Mouse (Mus musculus) midbrain, embryonic 16.5 days (tissue): ENCODE results near the gene Igdcc3. TPM values are rescaled to one million over a fixed set of nuclear protein-coding genes. Genes with fewer than 3 reads are reported as not detected.
A peak's percentile ranks its signal among the peaks of the same experiment; 100 is the strongest.

ENCODE experiments used
- ATAC-seq: fragments of 200-750 bp; cut with Nextera tagmentation; 2 replicates; pipeline ENCODE4 v1.8.0; 2017; ENCODE audit warnings: moderate TSS enrichment
- H3K27ac ChIP-seq: fragments of 300-500 bp; sonication (generic); 2 replicates; pipeline ENCODE4 v1.5.1; 2014; ENCODE audit warnings: mild to moderate bottlenecking, low read length, mixed read lengths
- H3K27me3 ChIP-seq: fragments of 300-500 bp; sonication (generic); 2 replicates; pipeline ENCODE4 v1.6.1; 2014; ENCODE audit warnings: low read depth, low read length, mixed read lengths; ENCODE audit not compliant: control insufficient read depth, insufficient read depth
- H3K36me3 ChIP-seq: fragments of 300-500 bp; sonication (generic); 2 replicates; pipeline ENCODE4 v1.6.1; 2014; ENCODE audit warnings: mild to moderate bottlenecking, low read length, moderate library complexity, mixed read lengths; ENCODE audit not compliant: control insufficient read depth, insufficient read depth
- H3K4me1 ChIP-seq: fragments of 300-500 bp; sonication (generic); 2 replicates; pipeline ENCODE4 v1.6.1; 2014; ENCODE audit warnings: mild to moderate bottlenecking, low read length, mixed read lengths; ENCODE audit not compliant: control insufficient read depth, insufficient read depth
- H3K4me2 ChIP-seq: fragments of 300-500 bp; sonication (generic); 2 replicates; pipeline ENCODE4 v1.6.1; 2014; ENCODE audit warnings: mild to moderate bottlenecking, low read length, mixed read lengths
- H3K4me3 ChIP-seq: fragments of 300-500 bp; sonication (generic); 2 replicates; pipeline ENCODE4 v1.5.1; 2014; ENCODE audit warnings: low read depth, mild to moderate bottlenecking, low read length, moderate library complexity, mixed read lengths
- H3K9ac ChIP-seq: fragments of 300-500 bp; sonication (generic); 2 replicates; pipeline ENCODE4 v1.6.1; 2014; ENCODE audit warnings: low read depth, low read length, mixed read lengths
- H3K9me3 ChIP-seq: fragments of 300-500 bp; sonication (generic); replicated peaks from 2 replicates; pipeline ENCODE4 v1.6.1; 2014; ENCODE audit warnings: mild to moderate bottlenecking, low read length, mixed read lengths; ENCODE audit not compliant: control insufficient read depth, poor library complexity, severe bottlenecking
- WGBS: fragments of 180-500 bp; shearing (Covaris S2); extraction: QIAGEN DNeasy Blood & Tissue Kit; methylation state at CpG from one replicate; pipeline ENCODE4 v1.1.7; 2014; 5-methylcytosine and 5-hydroxymethylcytosine counted together
- polyA plus RNA-seq: library from polyadenylated mRNA; unstranded; fragments of >200 nt; fragmentation: Nextera tagmentation; extraction: Ambion mirVana; gene quantifications from 2 replicates; pipeline ENCODE4 v1.2.1, GENCODE M21; 2015

The Igdcc3 gene
- polyA plus RNA-seq = 8.7 and 9.1 TPM in 2 replicates

GRCm38 (mm10) chr9:65140936-65141305 is at the start of gene Igdcc3:
Igdcc3 (plus strand) TSS chr9:65141189.
- ATAC-seq = peak; percentile 79
- H3K36me3 ChIP-seq = 0 out of 2 replicates have a peak, but pooled peaks cover under 1% of the 10 kb centered on the region
- no peaks in the 10 kb centered on the region; the same call in 1 of the 2 replicates for H3K27me3 ChIP-seq
- H3K9me3 ChIP-seq = no peaks in the 10 kb centered on the region
- peak within 1 kb of the TSS; percentile 94 for H3K27ac ChIP-seq
- H3K9ac ChIP-seq = peak within 1 kb of the TSS; percentile 97
- WGBS = 0% methylated on average over 17 of the region's 48 CpGs
- peak within 1 kb of the TSS; percentile 96 for H3K4me2 ChIP-seq
- peak within 1 kb of the TSS; percentile 93 for H3K4me3 ChIP-seq
- peaks cover 18% of the 10 kb centered on the region for H3K4me1 ChIP-seq

DNA sequence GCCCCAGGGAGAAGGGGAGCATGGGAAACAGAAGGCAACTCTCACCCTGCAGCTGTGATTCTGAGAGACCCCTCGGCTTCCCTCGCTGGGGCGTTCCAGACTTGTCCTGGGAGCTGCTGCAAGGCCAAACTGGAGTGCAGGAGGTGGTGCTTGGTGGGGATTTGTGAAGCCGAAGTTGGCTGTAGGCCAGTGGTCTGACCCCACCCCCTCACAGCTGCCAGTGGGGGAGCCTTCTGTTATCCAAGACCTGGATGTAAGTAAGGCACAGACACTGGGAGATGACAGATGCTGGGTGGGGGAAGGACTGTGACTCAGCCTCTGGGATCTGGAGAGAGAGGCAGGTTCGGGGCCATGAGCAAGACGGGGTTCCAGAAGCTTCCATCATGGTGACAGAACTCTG is 46.8 kb upstream of the Igdcc3 start:
- no peak for ATAC-seq
- Histone ChIP-seq H3K4me3 (no peak overlapping the region), H3K9me3 (no peaks in the 10 kb centered on the region), H3K9ac (no peak overlapping the region), H3K36me3 (no peaks in the 10 kb centered on the region), H3K4me1 (no peaks in the 10 kb centered on the region), H3K4me2 (no peak overlapping the region), H3K27ac (no peak overlapping the region), H3K27me3 (no peaks in the 10 kb centered on the region)
- WGBS = 29% methylated on average over 6 of the region's 6 CpGs

GRCm38 (mm10) chr9:65100991-65101685 is 39.9 kb upstream of the Igdcc3 start, which contains the start of gene Igdcc4:
Igdcc4 (plus strand) TSS chr9:65101486.
- Histone ChIP-seq H3K36me3 (no peaks in the 10 kb centered on the region), H3K9ac (peak within 1 kb of the TSS; percentile 94), H3K27ac (peak within 1 kb of the TSS; percentile 90), H3K27me3 (no peaks in the 10 kb centered on the region), H3K4me1 (peaks cover 15% of the 10 kb centered on the region), H3K9me3 (no peaks in the 10 kb centered on the region), H3K4me2 (peak within 1 kb of the TSS; percentile 94), H3K4me3 (peak within 1 kb of the TSS; percentile 85)
- peak; percentile 23; the same call in 1 of the 2 replicates for ATAC-seq
- WGBS = 1% methylated on average over 30 of the region's 76 CpGs

- Histone ChIP-seq H3K4me2 (peak overlapping the region; percentile 94), H3K36me3 (no peaks in the 10 kb centered on the region), H3K27ac (peak overlapping the region; percentile 90), H3K9ac (peak overlapping the region; percentile 94), H3K27me3 (no peaks in the 10 kb centered on the region), H3K9me3 (no peaks in the 10 kb centered on the region), H3K4me3 (peak overlapping the region; percentile 85), H3K4me1 (peaks cover 15% of the 10 kb centered on the region)
- under 1% methylated on average over 39 of the region's 39 CpGs for WGBS
- ATAC-seq = peak; percentile 58
Measured at GRCm38 (mm10) chr9:65101686-65102376, 39.2 kb upstream of the Igdcc3 start.

- Histone ChIP-seq H3K9ac (peak overlapping the region; percentile 94), H3K4me1 (peaks cover 15% of the 10 kb centered on the region), H3K4me3 (peak overlapping the region; percentile 85), H3K27ac (peak overlapping the region; percentile 90), H3K27me3 (no peaks in the 10 kb centered on the region), H3K36me3 (no peaks in the 10 kb centered on the region), H3K9me3 (no peaks in the 10 kb centered on the region), H3K4me2 (peak overlapping the region; percentile 94)
- peak; percentile 59 for ATAC-seq
- under 1% methylated on average over 34 of the region's 36 CpGs for WGBS
Measured at GRCm38 (mm10) chr9:65102377-65103172, 38.4 kb upstream of the Igdcc3 start.

DNA sequence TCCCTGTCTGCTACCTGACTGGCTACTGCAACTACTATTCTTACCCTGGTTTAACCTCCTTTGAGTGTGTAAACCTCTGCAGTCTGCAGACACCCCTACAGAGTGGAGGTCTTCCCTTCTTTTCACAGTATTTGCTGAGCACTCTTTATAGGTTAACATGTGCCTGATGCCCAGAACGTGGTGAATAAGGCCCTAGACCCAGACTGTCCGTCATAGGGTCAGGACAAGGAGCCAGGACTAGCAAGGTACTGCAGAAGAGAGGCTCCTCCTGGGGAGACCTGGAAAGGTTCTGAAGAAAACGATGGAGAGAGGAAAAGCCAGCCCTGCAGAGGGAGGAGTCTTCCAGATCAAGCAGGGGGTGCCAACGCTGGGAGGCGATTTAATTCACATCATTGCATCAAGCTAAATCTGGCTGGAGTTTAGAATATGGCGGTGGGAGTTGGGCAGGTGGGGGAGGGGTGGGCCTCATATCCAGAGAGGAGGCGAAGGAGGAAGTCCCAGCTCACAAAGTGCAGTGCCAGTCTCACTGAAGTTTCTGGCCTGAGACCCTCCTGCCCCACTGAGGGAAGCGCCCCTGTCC is 37.7 kb upstream of the Igdcc3 start:
- H3K36me3 ChIP-seq = no peaks in the 10 kb centered on the region
- H3K4me1 ChIP-seq = peaks cover 15% of the 10 kb centered on the region
- ATAC-seq = 0 out of 2 replicates have a peak, but pooled peaks have one; percentile 6
- WGBS = 22% methylated on average over 8 of the region's 8 CpGs
- no peaks in the 10 kb centered on the region for H3K9me3 ChIP-seq
- peak overlapping the region; percentile 90 for H3K27ac ChIP-seq
- peak overlapping the region; percentile 85 for H3K4me3 ChIP-seq
- peak overlapping the region; percentile 94 for H3K9ac ChIP-seq
- H3K4me2 ChIP-seq = peak overlapping the region; percentile 94
- no peaks in the 10 kb centered on the region for H3K27me3 ChIP-seq

DNA sequence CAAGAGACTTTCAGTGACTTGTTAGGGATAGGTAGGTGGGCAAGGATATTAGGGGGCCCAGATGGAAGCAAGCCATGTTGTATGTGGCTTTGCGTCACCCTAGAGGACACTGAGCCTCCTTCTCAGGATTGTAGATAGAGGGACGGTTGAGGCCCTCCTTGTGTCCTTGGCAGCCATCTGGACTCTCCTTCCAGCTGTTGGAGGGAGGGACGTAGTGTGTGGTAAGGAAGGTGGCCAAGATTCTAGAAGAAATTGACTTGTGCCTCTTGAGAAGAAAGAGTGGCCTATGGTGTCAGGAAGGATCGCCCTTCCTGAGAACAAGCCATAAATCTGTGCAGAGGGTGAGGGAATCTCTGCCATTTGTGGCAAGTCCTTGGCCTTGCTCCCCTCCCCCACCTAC is 34.2 kb upstream of the Igdcc3 start:
- no peak for ATAC-seq
- WGBS = 97% methylated on average over 4 of the region's 4 CpGs

GRCm38 (mm10) chr9:65107893-65108292 is 33.1 kb upstream of the Igdcc3 start:
- H3K36me3 ChIP-seq = no peaks in the 10 kb centered on the region
- 81% methylated on average over 1 of the region's 1 CpGs for WGBS
- H3K4me1 ChIP-seq = peaks cover 28% of the 10 kb centered on the region
- H3K4me3 ChIP-seq = no peak overlapping the region
- H3K27ac ChIP-seq = no peak overlapping the region
- H3K9me3 ChIP-seq = no peaks in the 10 kb centered on the region
- no peak for ATAC-seq
- no peak overlapping the region for H3K9ac ChIP-seq
- no peaks in the 10 kb centered on the region for H3K27me3 ChIP-seq
- no peak overlapping the region for H3K4me2 ChIP-seq

More for the DNA sequence above, 34.2 kb upstream of the Igdcc3 start:
- Histone ChIP-seq H3K4me1 (peaks cover 30% of the 10 kb centered on the region), H3K4me2 (no peak overlapping the region), H3K9ac (no peak overlapping the region), H3K9me3 (no peaks in the 10 kb centered on the region), H3K36me3 (no peaks in the 10 kb centered on the region), H3K27ac (no peak overlapping the region), H3K27me3 (no peaks in the 10 kb centered on the region), H3K4me3 (no peak overlapping the region)
